Mouse (Mus musculus): ENCODE data around the gene Sh3bgrl2. TPM values are rescaled to one million over a fixed set of nuclear protein-coding genes. Genes with fewer than 3 reads are reported as not detected.

Gene Sh3bgrl2
- polyA plus RNA-seq, 2 experiments = 5.3 to 15.5 TPM

DNA sequence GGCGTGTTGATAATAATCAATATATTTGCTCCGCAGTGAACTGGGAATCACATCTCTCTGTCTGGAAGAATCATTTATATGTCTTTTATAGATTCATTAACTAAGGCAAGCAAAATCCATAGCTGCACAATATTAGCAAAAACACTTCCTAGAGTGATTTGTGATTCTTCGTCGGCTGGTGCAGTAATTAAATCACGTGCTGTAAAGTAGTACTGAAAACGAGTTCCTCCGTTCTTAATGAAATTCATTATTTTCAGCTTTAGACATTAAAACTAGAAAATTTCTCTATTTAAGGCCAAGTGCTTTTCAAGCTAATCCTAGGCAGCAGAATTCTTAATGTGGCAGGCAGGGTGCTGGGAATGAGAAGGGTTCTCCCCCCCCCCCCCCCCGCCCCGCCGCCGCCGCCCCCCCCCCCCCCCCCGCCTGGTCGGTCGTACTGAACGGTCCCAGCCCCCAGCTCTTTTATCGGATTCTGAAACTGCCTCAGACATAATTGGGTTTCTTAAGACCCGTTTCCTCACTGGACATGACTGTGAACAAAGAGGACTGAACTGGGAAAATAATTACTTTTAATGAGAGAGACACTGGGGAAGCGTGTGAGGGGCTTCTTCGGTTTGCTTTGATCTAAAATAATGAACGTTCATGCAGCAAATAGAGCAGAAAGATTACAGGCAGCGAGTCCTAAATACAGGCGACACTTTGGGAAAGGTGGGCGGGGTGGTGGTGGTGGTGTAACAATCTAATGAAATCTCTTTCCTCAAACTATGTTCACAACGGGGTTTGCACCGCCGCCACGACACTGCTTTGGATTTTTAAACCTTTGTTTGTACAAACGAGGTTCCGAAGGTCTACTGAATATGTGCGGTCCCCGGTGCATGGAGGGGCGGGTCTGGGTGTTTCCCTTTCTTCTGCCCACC is 116.1 kb downstream of the Sh3bgrl2 start:
- H3K9me3 ChIP-seq (ENCODE audit: control insufficient read depth, low read length) = no peaks in the 10 kb centered on the region
- DNase-seq (ENCODE audit: low spot score) (no peak), ATAC-seq (ENCODE audit: low FRiP score, low read depth) (no peak)
- H3K4me1 ChIP-seq (ENCODE audit: control insufficient read depth, insufficient read depth, low read length) = no peaks in the 10 kb centered on the region
- H3K27ac ChIP-seq (replicated peaks; ENCODE audit: low read depth, low read length) = no peak overlapping the region; the same call in 1 of the 2 replicates
- no peaks in the 10 kb centered on the region for H3K36me3 ChIP-seq (ENCODE audit: control insufficient read depth, insufficient read depth, low read length)
- H3K27me3 ChIP-seq (ENCODE audit: control insufficient read depth, insufficient read depth, low read length) = no peaks in the 10 kb centered on the region
- H3K4me3 ChIP-seq (replicated peaks; ENCODE audit: low read length) = peak overlapping the region; percentile 39
- H3K4me2 ChIP-seq (replicated peaks; ENCODE audit: low read depth, low read length, severe bottlenecking) = peak overlapping the region; percentile 72
- H3K9ac ChIP-seq (ENCODE audit: low read depth, low read length, severe bottlenecking) = peak overlapping the region; percentile 44
- TF ChIP-seq POLR2A (IDR thresholded peaks at IDR 0.05; ENCODE audit: borderline replicate concordance, extremely low read depth, insufficient read depth, insufficient read length) = no peak
- WGBS = 12% methylated on average over 23 of the region's 33 CpGs

DNA sequence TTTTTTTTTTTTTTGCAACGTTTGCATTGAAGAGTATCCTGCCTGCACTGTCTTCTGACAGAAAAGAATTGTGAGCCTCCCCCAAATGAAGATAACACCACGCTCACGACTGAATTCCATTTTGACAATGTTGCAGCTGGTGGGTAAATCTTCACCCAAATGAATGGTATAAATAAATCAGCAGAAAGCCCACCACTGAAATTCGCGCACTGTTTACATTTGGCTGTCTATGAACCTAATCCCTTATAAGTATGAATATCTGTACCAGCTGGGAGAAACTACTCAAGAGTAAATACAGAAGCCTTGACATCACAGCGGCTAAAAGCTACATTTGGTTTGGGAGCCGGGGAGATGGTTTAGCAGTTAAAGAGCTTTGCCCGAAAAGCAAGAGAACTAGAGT is 116.8 kb downstream of the Sh3bgrl2 start:
- 51% methylated on average over 8 of the region's 8 CpGs for WGBS
- H3K4me2 ChIP-seq (replicated peaks; ENCODE audit: low read depth, low read length, severe bottlenecking) = peak overlapping the region; percentile 72
- no peaks in the 10 kb centered on the region for H3K4me1 ChIP-seq (ENCODE audit: control insufficient read depth, insufficient read depth, low read length)
- H3K36me3 ChIP-seq (ENCODE audit: control insufficient read depth, insufficient read depth, low read length) = no peaks in the 10 kb centered on the region
- no peak overlapping the region for H3K27ac ChIP-seq (replicated peaks; ENCODE audit: low read depth, low read length)
- no peaks in the 10 kb centered on the region for H3K27me3 ChIP-seq (ENCODE audit: control insufficient read depth, insufficient read depth, low read length)
- no peaks in the 10 kb centered on the region for H3K9me3 ChIP-seq (ENCODE audit: control insufficient read depth, low read length)
- H3K9ac ChIP-seq (ENCODE audit: low read depth, low read length, severe bottlenecking) = peak overlapping the region; percentile 44; the same call in 1 of the 2 replicates
- ATAC-seq (ENCODE audit: low FRiP score, low read depth) = no peak
- H3K4me3 ChIP-seq (replicated peaks; ENCODE audit: low read length) = peak overlapping the region; percentile 39
- no peak for DNase-seq (ENCODE audit: low spot score)
- TF ChIP-seq POLR2A (IDR thresholded peaks at IDR 0.05; ENCODE audit: borderline replicate concordance, extremely low read depth, insufficient read depth, insufficient read length) = no peak

DNA sequence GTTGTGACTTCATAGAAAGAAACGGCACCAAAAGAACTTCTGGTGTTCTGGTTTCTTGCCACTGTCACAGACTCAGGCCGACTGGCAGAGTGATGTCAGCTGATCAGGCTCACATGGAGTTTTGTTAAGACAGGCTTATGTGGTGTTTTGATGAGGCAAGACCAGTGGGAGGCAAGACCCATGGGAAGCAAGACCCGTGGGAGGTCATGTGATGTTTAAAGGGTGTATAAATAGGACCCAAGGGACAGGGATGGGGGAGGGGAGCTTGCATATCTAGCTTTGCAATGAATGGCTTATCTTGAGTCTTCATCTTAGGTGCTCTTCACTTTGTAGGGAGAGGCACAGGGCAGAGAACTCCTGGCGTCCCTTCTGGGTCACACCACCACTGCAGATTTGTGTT is 118.9 kb downstream of the Sh3bgrl2 start:
- no peak for TF ChIP-seq POLR2A (IDR thresholded peaks at IDR 0.05; ENCODE audit: borderline replicate concordance, extremely low read depth, insufficient read depth, insufficient read length)
- Histone ChIP-seq H3K27me3 (ENCODE audit: control insufficient read depth, insufficient read depth, low read length) (no peaks in the 10 kb centered on the region), H3K4me2 (replicated peaks; ENCODE audit: low read depth, low read length, severe bottlenecking) (no peak overlapping the region), H3K4me3 (replicated peaks; ENCODE audit: low read length) (no peak overlapping the region), H3K27ac (replicated peaks; ENCODE audit: low read depth, low read length) (no peak overlapping the region), H3K36me3 (ENCODE audit: control insufficient read depth, insufficient read depth, low read length) (no peaks in the 10 kb centered on the region), H3K9me3 (ENCODE audit: control insufficient read depth, low read length) (no peaks in the 10 kb centered on the region), H3K9ac (ENCODE audit: low read depth, low read length, severe bottlenecking) (no peak overlapping the region), H3K4me1 (ENCODE audit: control insufficient read depth, insufficient read depth, low read length) (no peaks in the 10 kb centered on the region)
- 71% methylated on average over 4 of the region's 4 CpGs for WGBS
- ATAC-seq (ENCODE audit: low FRiP score, low read depth) (no peak), DNase-seq (ENCODE audit: low spot score) (no peak)

DNA sequence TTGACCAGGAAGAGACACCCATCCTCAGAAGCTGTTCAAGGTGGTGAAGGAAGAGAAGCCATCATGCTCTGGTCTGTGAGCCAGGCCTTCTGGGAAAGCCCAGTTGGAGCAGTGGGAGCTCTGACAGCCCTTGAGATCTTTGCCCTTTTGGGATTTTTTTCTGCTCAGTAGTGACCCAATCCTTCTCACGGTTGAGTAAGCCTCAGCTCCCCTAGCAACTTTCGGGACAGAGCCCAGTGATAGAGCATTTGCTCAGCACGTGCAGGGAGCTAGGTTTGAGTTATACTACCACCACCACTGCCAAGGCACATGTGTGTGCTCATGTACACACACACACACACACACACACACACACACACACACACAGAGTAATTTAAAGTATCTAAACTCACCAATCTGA is 131.5 kb downstream of the Sh3bgrl2 start:
- H3K4me1 ChIP-seq (ENCODE audit: control insufficient read depth, insufficient read depth, low read length) = no peaks in the 10 kb centered on the region
- no peak overlapping the region for H3K4me2 ChIP-seq (replicated peaks; ENCODE audit: low read depth, low read length, severe bottlenecking)
- H3K27me3 ChIP-seq (ENCODE audit: control insufficient read depth, insufficient read depth, low read length) = no peaks in the 10 kb centered on the region
- no peak for ATAC-seq (ENCODE audit: low FRiP score, low read depth)
- no peak overlapping the region for H3K9ac ChIP-seq (ENCODE audit: low read depth, low read length, severe bottlenecking)
- no peak overlapping the region for H3K4me3 ChIP-seq (replicated peaks; ENCODE audit: low read length)
- no peak for DNase-seq (ENCODE audit: low spot score)
- H3K9me3 ChIP-seq (ENCODE audit: control insufficient read depth, low read length) = no peaks in the 10 kb centered on the region
- no peak overlapping the region for H3K27ac ChIP-seq (replicated peaks; ENCODE audit: low read depth, low read length)
- TF ChIP-seq POLR2A (IDR thresholded peaks at IDR 0.05; ENCODE audit: borderline replicate concordance, extremely low read depth, insufficient read depth, insufficient read length) = no peak
- WGBS = 79% methylated on average over 3 of the region's 3 CpGs
- no peaks in the 10 kb centered on the region for H3K36me3 ChIP-seq (ENCODE audit: control insufficient read depth, insufficient read depth, low read length)

DNA sequence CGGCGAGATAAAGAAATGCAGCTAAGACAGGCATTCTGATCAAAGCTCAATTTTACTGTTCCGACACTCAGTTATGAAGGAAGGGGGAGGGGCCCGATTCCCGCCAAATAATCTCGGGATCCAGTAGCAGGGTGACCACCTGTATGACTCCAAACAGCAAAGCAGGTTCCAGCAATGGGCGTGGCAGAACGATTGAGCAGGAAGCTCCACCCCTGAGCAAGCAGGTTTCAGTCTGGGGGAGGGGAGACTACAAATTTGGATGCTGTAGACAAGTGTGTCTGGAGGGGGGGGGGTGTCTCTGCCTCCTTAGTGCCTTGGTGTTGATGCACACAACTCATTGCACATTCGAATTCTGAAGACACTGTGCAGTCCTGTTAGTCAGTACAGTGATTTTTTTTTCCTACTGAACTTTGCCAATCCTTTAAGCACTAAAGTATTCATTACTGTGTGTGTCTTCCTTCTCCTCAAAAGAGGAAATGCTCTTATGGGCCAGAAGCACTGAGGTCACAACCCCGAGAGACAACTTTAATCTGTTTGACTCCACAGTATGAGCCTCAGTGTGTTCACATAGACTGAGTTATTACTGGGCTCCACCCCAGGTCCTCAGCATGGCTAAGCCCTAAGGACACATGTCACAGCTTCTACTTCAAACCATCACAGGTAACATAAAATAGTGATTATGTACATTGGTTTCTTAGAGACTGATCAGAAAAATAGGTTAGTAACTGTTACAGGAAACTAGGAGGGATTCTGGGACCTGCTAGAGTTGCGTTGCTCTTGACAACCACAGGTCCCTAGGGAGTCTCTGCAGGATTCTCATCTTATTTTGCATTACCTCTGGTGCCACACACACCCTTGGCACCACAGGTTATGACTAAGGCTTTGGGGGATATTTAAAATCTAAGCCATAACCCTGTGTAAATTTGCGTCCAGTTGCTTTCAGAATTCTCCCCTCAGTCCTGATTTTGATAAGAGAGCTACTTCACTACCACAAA is 133.8 kb downstream of the Sh3bgrl2 start:
- H3K27ac ChIP-seq (replicated peaks; ENCODE audit: low read depth, low read length) = no peak overlapping the region
- H3K27me3 ChIP-seq (ENCODE audit: control insufficient read depth, insufficient read depth, low read length) = no peaks in the 10 kb centered on the region
- peaks cover 4% of the 10 kb centered on the region; the same call in 1 of the 2 replicates for H3K4me1 ChIP-seq (ENCODE audit: control insufficient read depth, insufficient read depth, low read length)
- 51% methylated on average over 12 of the region's 12 CpGs for WGBS
- TF ChIP-seq POLR2A (IDR thresholded peaks at IDR 0.05; ENCODE audit: borderline replicate concordance, extremely low read depth, insufficient read depth, insufficient read length) = no peak
- H3K36me3 ChIP-seq (ENCODE audit: control insufficient read depth, insufficient read depth, low read length) = no peaks in the 10 kb centered on the region
- DNase-seq (ENCODE audit: low spot score) = no peak
- no peak overlapping the region for H3K4me3 ChIP-seq (replicated peaks; ENCODE audit: low read length)
- ATAC-seq (ENCODE audit: low FRiP score, low read depth) = no peak
- H3K9ac ChIP-seq (ENCODE audit: low read depth, low read length, severe bottlenecking) = no peak overlapping the region
- no peaks in the 10 kb centered on the region for H3K9me3 ChIP-seq (ENCODE audit: control insufficient read depth, low read length)
- H3K4me2 ChIP-seq (replicated peaks; ENCODE audit: low read depth, low read length, severe bottlenecking) = no peak overlapping the region
